Mouse (Mus musculus): Measurements from ENCODE around the gene 1700016D06Rik. TPM values are rescaled to one million over a fixed set of nuclear protein-coding genes. Genes with fewer than 3 reads are reported as not detected.
A peak's percentile ranks its signal among the peaks of the same experiment; 100 is the strongest.

Gene 1700016D06Rik
- polyA plus RNA-seq, 1 experiment: 47.0 TPM

- TF ChIP-seq CTCF (IDR thresholded peaks at IDR 0.05; ENCODE audit: control insufficient read depth, insufficient read depth, insufficient replicate concordance, low read depth, low read length): no peak
- no peak for TF ChIP-seq POLR2A (IDR thresholded peaks at IDR 0.05; ENCODE audit: control insufficient read depth, low read depth, low read length)
- Histone ChIP-seq H3K36me3 (ENCODE audit: control insufficient read depth, insufficient read depth, low read length) (peaks cover 3% of the 10 kb centered on the region), H3K27me3 (ENCODE audit: control insufficient read depth, insufficient read depth, low read length) (no peaks in the 10 kb centered on the region)
Observed at GRCm38 (mm10) chr8:11625084-11625483, 75.8 kb downstream of the 1700016D06Rik start.

GRCm38 (mm10) chr8:11619091-11619490 lies 81.8 kb downstream of the 1700016D06Rik start:
- Histone ChIP-seq H3K36me3 (ENCODE audit: control insufficient read depth, insufficient read depth, low read length) (peaks cover 4% of the 10 kb centered on the region), H3K27ac (ENCODE audit: control insufficient read depth, insufficient read depth, low read depth, low read length) (no peak overlapping the region), H3K4me3 (ENCODE audit: control insufficient read depth, low read depth, low read length) (no peak overlapping the region), H3K27me3 (ENCODE audit: control insufficient read depth, insufficient read depth, low read length) (no peaks in the 10 kb centered on the region), H3K4me1 (ENCODE audit: control insufficient read depth, insufficient read depth, low read length) (no peaks in the 10 kb centered on the region)
- TF ChIP-seq POLR2A (IDR thresholded peaks at IDR 0.05; ENCODE audit: control insufficient read depth, low read depth, low read length) (no peak), CTCF (IDR thresholded peaks at IDR 0.05; ENCODE audit: control insufficient read depth, insufficient read depth, insufficient replicate concordance, low read depth, low read length) (no peak)

More at GRCm38 (mm10) chr8:11625084-11625483, 75.8 kb downstream of the 1700016D06Rik start:
- no peak overlapping the region for H3K27ac ChIP-seq (ENCODE audit: control insufficient read depth, insufficient read depth, low read depth, low read length)
- no peaks in the 10 kb centered on the region for H3K4me1 ChIP-seq (ENCODE audit: control insufficient read depth, insufficient read depth, low read length)
- H3K4me3 ChIP-seq (ENCODE audit: control insufficient read depth, low read depth, low read length): no peak overlapping the region

- Histone ChIP-seq H3K27me3 (ENCODE audit: control insufficient read depth, insufficient read depth, low read length) (no peaks in the 10 kb centered on the region), H3K4me3 (ENCODE audit: control insufficient read depth, low read depth, low read length) (no peak overlapping the region), H3K4me1 (ENCODE audit: control insufficient read depth, insufficient read depth, low read length) (no peaks in the 10 kb centered on the region), H3K36me3 (ENCODE audit: control insufficient read depth, insufficient read depth, low read length) (peaks cover 4% of the 10 kb centered on the region), H3K27ac (ENCODE audit: control insufficient read depth, insufficient read depth, low read depth, low read length) (no peak overlapping the region)
- TF ChIP-seq CTCF (IDR thresholded peaks at IDR 0.05; ENCODE audit: control insufficient read depth, insufficient read depth, insufficient replicate concordance, low read depth, low read length): no peak
- no peak for TF ChIP-seq POLR2A (IDR thresholded peaks at IDR 0.05; ENCODE audit: control insufficient read depth, low read depth, low read length)
Observed at GRCm38 (mm10) chr8:11618063-11618462, 82.8 kb downstream of the 1700016D06Rik start.

- no peak overlapping the region for H3K4me3 ChIP-seq (ENCODE audit: control insufficient read depth, low read depth, low read length)
- no peak overlapping the region for H3K27ac ChIP-seq (ENCODE audit: control insufficient read depth, insufficient read depth, low read depth, low read length)
- no peaks in the 10 kb centered on the region for H3K27me3 ChIP-seq (ENCODE audit: control insufficient read depth, insufficient read depth, low read length)
- peaks cover 4% of the 10 kb centered on the region for H3K36me3 ChIP-seq (ENCODE audit: control insufficient read depth, insufficient read depth, low read length)
- TF ChIP-seq CTCF (IDR thresholded peaks at IDR 0.05; ENCODE audit: control insufficient read depth, insufficient read depth, insufficient replicate concordance, low read depth, low read length) (peak; percentile 60; the same call in 1 of the 2 replicates), POLR2A (IDR thresholded peaks at IDR 0.05; ENCODE audit: control insufficient read depth, low read depth, low read length) (no peak)
- H3K4me1 ChIP-seq (ENCODE audit: control insufficient read depth, insufficient read depth, low read length): no peaks in the 10 kb centered on the region
Observed at GRCm38 (mm10) chr8:11616294-11616693, 84.6 kb downstream of the 1700016D06Rik start.

- no peaks in the 10 kb centered on the region for H3K4me1 ChIP-seq (ENCODE audit: control insufficient read depth, insufficient read depth, low read length)
- H3K4me3 ChIP-seq (ENCODE audit: control insufficient read depth, low read depth, low read length): no peak overlapping the region
- peaks cover 2% of the 10 kb centered on the region for H3K36me3 ChIP-seq (ENCODE audit: control insufficient read depth, insufficient read depth, low read length)
- H3K27me3 ChIP-seq (ENCODE audit: control insufficient read depth, insufficient read depth, low read length): no peaks in the 10 kb centered on the region
- TF ChIP-seq POLR2A (IDR thresholded peaks at IDR 0.05; ENCODE audit: control insufficient read depth, low read depth, low read length) (no peak), CTCF (IDR thresholded peaks at IDR 0.05; ENCODE audit: control insufficient read depth, insufficient read depth, insufficient replicate concordance, low read depth, low read length) (no peak)
- no peak overlapping the region for H3K27ac ChIP-seq (ENCODE audit: control insufficient read depth, insufficient read depth, low read depth, low read length)
Observed at GRCm38 (mm10) chr8:11614126-11614835, 86.6 kb downstream of the 1700016D06Rik start.

- no peak overlapping the region for H3K4me3 ChIP-seq (ENCODE audit: control insufficient read depth, low read depth, low read length)
- no peak overlapping the region for H3K27ac ChIP-seq (ENCODE audit: control insufficient read depth, insufficient read depth, low read depth, low read length)
- no peaks in the 10 kb centered on the region; the same call in 1 of the 2 replicates for H3K36me3 ChIP-seq (ENCODE audit: control insufficient read depth, insufficient read depth, low read length)
- H3K27me3 ChIP-seq (ENCODE audit: control insufficient read depth, insufficient read depth, low read length): no peaks in the 10 kb centered on the region
- H3K4me1 ChIP-seq (ENCODE audit: control insufficient read depth, insufficient read depth, low read length): no peaks in the 10 kb centered on the region
- no peak for TF ChIP-seq CTCF (IDR thresholded peaks at IDR 0.05; ENCODE audit: control insufficient read depth, insufficient read depth, insufficient replicate concordance, low read depth, low read length)
- no peak for TF ChIP-seq POLR2A (IDR thresholded peaks at IDR 0.05; ENCODE audit: control insufficient read depth, low read depth, low read length)
Observed at GRCm38 (mm10) chr8:11608848-11609247, 92.0 kb downstream of the 1700016D06Rik start.

Other genes starting within 250 kb of the 1700016D06Rik start
- 16.1 and 22.8 TPM in 2 replicates for gene Rab20, start 222.4 kb downstream of the 1700016D06Rik start, polyA plus RNA-seq (2012; rRNA removed)
- 62.2 and 65.5 TPM in 2 replicates for gene Naxd, start 203.6 kb downstream of the 1700016D06Rik start, polyA plus RNA-seq (2012; rRNA removed)
- gene Cars2, start 150.3 kb downstream of the 1700016D06Rik start, polyA plus RNA-seq (2012; rRNA removed): 19.5 and 21.5 TPM in 2 replicates
- 41.4 and 54.8 TPM in 2 replicates for gene Ing1, start 145.5 kb downstream of the 1700016D06Rik start, polyA plus RNA-seq (2012; rRNA removed)
- gene Ankrd10, start 65.3 kb downstream of the 1700016D06Rik start, polyA plus RNA-seq (2012; rRNA removed): 64.7 and 65.8 TPM in 2 replicates
- gene Arhgef7, start 26.7 kb upstream of the 1700016D06Rik start, polyA plus RNA-seq (2012; rRNA removed): 19.9 TPM in 2 replicates
- 190 and 193 TPM in 2 replicates for gene Tex29, start 139.4 kb upstream of the 1700016D06Rik start, polyA plus RNA-seq (2012; rRNA removed)